Comparison of ENCODE assay signal across 8 mouse cellular contexts in genomic region chr13:81711546-81712371, GRCm38 (mm10). TPM values are rescaled to one million over a fixed set of nuclear protein-coding genes. Genes with fewer than 3 reads are reported as not detected.
DNase-seq lines count a peak whose midpoint lies in the region; ATAC-seq lines count a peak whose summit lies in the region.

No protein-coding gene starts in this region.

- peak overlapping the region; percentile 77 for H3K4me3 ChIP-seq in neural tube, embryonic 11.5 days (ENCODE audit: low read depth, low read length)
- peak overlapping the region; percentile 88 for H3K4me3 ChIP-seq in forebrain, embryonic 13.5 days
- peak overlapping the region; percentile 79 for H3K4me3 ChIP-seq in hindbrain, embryonic 15.5 days

- H3K27me3 ChIP-seq in neural tube, embryonic 11.5 days (ENCODE audit: control insufficient read depth, insufficient read depth, low read length) = no peaks in the 10 kb centered on the region
- no peaks in the 10 kb centered on the region for H3K27me3 ChIP-seq in forebrain, embryonic 13.5 days
- H3K27me3 ChIP-seq in hindbrain, embryonic 15.5 days = no peaks in the 10 kb centered on the region

- H3K4me1 ChIP-seq in neural tube, embryonic 11.5 days (ENCODE audit: control insufficient read depth, insufficient read depth, low read length) = peaks cover 3% of the 10 kb centered on the region; the same call in 1 of the 2 replicates
- H3K4me1 ChIP-seq in forebrain, embryonic 13.5 days = peaks cover 23% of the 10 kb centered on the region
- H3K4me1 ChIP-seq in hindbrain, embryonic 15.5 days (replicated peaks) = peaks cover 18% of the 10 kb centered on the region

- H3K27ac ChIP-seq in neural tube, embryonic 11.5 days (ENCODE audit: low read depth, low read length) = peak overlapping the region; percentile 77; the same call in 1 of the 2 replicates
- H3K27ac ChIP-seq in forebrain, embryonic 13.5 days = peak overlapping the region; percentile 88
- peak overlapping the region; percentile 94 for H3K27ac ChIP-seq in hindbrain, embryonic 15.5 days (replicated peaks)

- H3K9me3 ChIP-seq in neural tube, embryonic 11.5 days (ENCODE audit: control insufficient read depth, low read length) = no peaks in the 10 kb centered on the region
- H3K9me3 ChIP-seq in forebrain, embryonic 13.5 days (replicated peaks) = no peaks in the 10 kb centered on the region
- no peaks in the 10 kb centered on the region for H3K9me3 ChIP-seq in hindbrain, embryonic 15.5 days

- peak; percentile 36 for DNase-seq in neural tube, embryonic 11.5 days (ENCODE audit: low spot score)
- DNase-seq in neural tube, embryonic 10.5 days (ENCODE audit: extremely low spot score, low spot score) = no peak
- peak; percentile 11 to 17 for DNase-seq in adrenal gland, postnatal 4 days (ENCODE audit: low spot score in 2 of 2)
- DNase-seq in liver = peak; percentile 49
- peak; percentile 54 to 55 for DNase-seq in right cerebral cortex, adult 2 months (ENCODE audit: low spot score in 2 of 2)
- DNase-seq in spleen, adult 12 weeks (ENCODE audit: low spot score) = no peak

- H3K36me3 ChIP-seq in neural tube, embryonic 11.5 days (ENCODE audit: control insufficient read depth, insufficient read depth, low read length) = no peaks in the 10 kb centered on the region
- no peaks in the 10 kb centered on the region for H3K36me3 ChIP-seq in forebrain, embryonic 13.5 days (ENCODE audit: poor library complexity, severe bottlenecking)
- H3K36me3 ChIP-seq in hindbrain, embryonic 15.5 days = no peaks in the 10 kb centered on the region

- H3K4me2 ChIP-seq in neural tube, embryonic 11.5 days (ENCODE audit: low read depth) = peak overlapping the region; percentile 94
- peak overlapping the region; percentile 98 for H3K4me2 ChIP-seq in forebrain, embryonic 13.5 days
- H3K4me2 ChIP-seq in hindbrain, embryonic 15.5 days = peak overlapping the region; percentile 93

- peak; percentile 68 for ATAC-seq in neural tube, embryonic 11.5 days (ENCODE audit: insufficient read depth, low FRiP score, low TSS enrichment)
- peak; percentile 26 for ATAC-seq in forebrain, embryonic 13.5 days
- peak; percentile 65 for ATAC-seq in hindbrain, embryonic 15.5 days (ENCODE audit: low FRiP score, low read depth)

- under 1% methylated on average over 42 of the region's 42 CpGs for WGBS in neural tube, embryonic 11.5 days
- under 1% methylated on average over 42 of the region's 42 CpGs for WGBS in forebrain, embryonic 13.5 days
- under 1% methylated on average over 42 of the region's 42 CpGs for WGBS in hindbrain, embryonic 15.5 days

- H3K9ac ChIP-seq in neural tube, embryonic 11.5 days (ENCODE audit: low read length) = peak overlapping the region; percentile 61
- peak overlapping the region; percentile 84 for H3K9ac ChIP-seq in forebrain, embryonic 13.5 days
- peak overlapping the region; percentile 78 for H3K9ac ChIP-seq in hindbrain, embryonic 15.5 days

RNA-seq across cellular contexts. Expression of gene Mblac2, which starts 0.6 kb away (rescaled TPM):
- polyA plus RNA-seq in neural tube, embryonic 11.5 days (2014; fragmentation: Nextera tagmentation; extraction: Ambion mirVana) = 11.5 and 12.3 TPM in 2 replicates
- total RNA-seq in adrenal gland, postnatal 4 days (2021) = 10 to 100 TPM in 1 of 2 experiments, 1 to 10 TPM in 1; 9.7 to 10.4 TPM
- 13.2 and 18.1 TPM in 2 replicates for polyA plus RNA-seq in forebrain, embryonic 13.5 days (2015; fragmentation: Nextera tagmentation; extraction: Ambion mirVana)
- 50.0 and 52.1 TPM in 2 replicates for polyA plus RNA-seq in hindbrain, embryonic 15.5 days (2015; fragmentation: Nextera tagmentation; extraction: Ambion mirVana)

RNA-seq across cellular contexts. Expression of gene Polr3g, which starts 0.9 kb away (rescaled TPM):
- 10.4 and 13.3 TPM in 2 replicates for polyA plus RNA-seq in neural tube, embryonic 11.5 days (2014; fragmentation: Nextera tagmentation; extraction: Ambion mirVana)
- total RNA-seq in adrenal gland, postnatal 4 days (2021) = 1 to 10 TPM; 5.6 to 9.1 TPM
- 6.5 and 7.7 TPM in 2 replicates for polyA plus RNA-seq in forebrain, embryonic 13.5 days (2015; fragmentation: Nextera tagmentation; extraction: Ambion mirVana)
- polyA plus RNA-seq in hindbrain, embryonic 15.5 days (2015; fragmentation: Nextera tagmentation; extraction: Ambion mirVana) = 5.3 and 5.8 TPM in 2 replicates

RNA-seq across cellular contexts. Expression of gene Lysmd3, which starts 54.3 kb away (rescaled TPM):
- 35.4 and 39.5 TPM in 2 replicates for polyA plus RNA-seq in neural tube, embryonic 11.5 days (2014; fragmentation: Nextera tagmentation; extraction: Ambion mirVana)
- total RNA-seq in adrenal gland, postnatal 4 days (2021) = 10 to 100 TPM; 23.6 to 24.9 TPM
- 20.7 and 22.0 TPM in 2 replicates for polyA plus RNA-seq in forebrain, embryonic 13.5 days (2015; fragmentation: Nextera tagmentation; extraction: Ambion mirVana)
- polyA plus RNA-seq in hindbrain, embryonic 15.5 days (2015; fragmentation: Nextera tagmentation; extraction: Ambion mirVana) = 17.3 and 19.3 TPM in 2 replicates

Comparison
In these comparisons a context has a peak if more than half of its experiments do, and no peak if none do; other contexts are left out.
1. DNase-seq: peak in neural tube, embryonic 11.5 days (single experiment), adrenal gland, postnatal 4 days (2 of 2), liver (single experiment) and right cerebral cortex, adult 2 months (2 of 2); none in neural tube, embryonic 10.5 days (single experiment) and spleen, adult 12 weeks (single experiment).
2. Peak in every context shown above with its lines, with median percentiles within 50 percentile points of each other: ATAC-seq, H3K27ac ChIP-seq, H3K4me2 ChIP-seq, H3K4me3 ChIP-seq and H3K9ac ChIP-seq.